Mouse (Mus musculus) embryonic facial prominence, embryonic 11.5 days (tissue): Measurements from ENCODE around the gene Gm20388. TPM values are rescaled to one million over a fixed set of nuclear protein-coding genes. Genes with fewer than 3 reads are reported as not detected.
A peak's percentile ranks its signal among the peaks of the same experiment; 100 is the strongest.

Source experiments
- ATAC-seq: fragments of 200-750 bp; cut with Nextera tagmentation; replicated peaks from 2 replicates; pipeline ENCODE4 v1.8.0; 2017; ENCODE audit warnings: low read depth; ENCODE audit not compliant: insufficient number of reproducible peaks, low FRiP score, low TSS enrichment
- DNase-seq: peaks from one replicate; pipeline ENCODE4 v3.0.0-alpha.2; 2015; ENCODE audit warnings: low spot score
- H3K27ac ChIP-seq: fragments of 300-500 bp; sonication (generic); replicated peaks from 2 replicates; pipeline ENCODE4 v1.5.1; 2014; ENCODE audit warnings: mild to moderate bottlenecking, low read depth, low read length, control low read depth
- H3K27me3 ChIP-seq: fragments of 300-500 bp; sonication (generic); 2 replicates; pipeline ENCODE4 v1.6.1; 2014; ENCODE audit warnings: mild to moderate bottlenecking, low read length, moderate library complexity, mixed read lengths; ENCODE audit not compliant: control insufficient read depth, insufficient read depth
- H3K36me3 ChIP-seq: fragments of 300-500 bp; sonication (generic); replicated peaks from 2 replicates; pipeline ENCODE4 v1.6.1; 2014; ENCODE audit warnings: low read depth, mild to moderate bottlenecking, low read length, moderate library complexity, mixed read lengths; ENCODE audit not compliant: control insufficient read depth, insufficient read depth
- H3K4me1 ChIP-seq: fragments of 300-500 bp; sonication (generic); 2 replicates; pipeline ENCODE4 v1.6.1; 2014; ENCODE audit warnings: low read length, mixed read lengths; ENCODE audit not compliant: control insufficient read depth, insufficient read depth
- H3K4me2 ChIP-seq: fragments of 300-500 bp; sonication (generic); 2 replicates; pipeline ENCODE4 v1.6.1; 2014; ENCODE audit warnings: low read depth, mild to moderate bottlenecking, control low read depth, low read length, moderate library complexity
- H3K4me3 ChIP-seq: fragments of 300-500 bp; sonication (generic); 2 replicates; pipeline ENCODE4 v1.5.1; 2014; ENCODE audit warnings: low read depth, low read length, control low read depth
- H3K9ac ChIP-seq: fragments of 300-500 bp; sonication (generic); replicated peaks from 2 replicates; pipeline ENCODE4 v1.6.1; 2014; ENCODE audit warnings: mild to moderate bottlenecking, control low read depth, low read length
- H3K9me3 ChIP-seq: fragments of 300-500 bp; sonication (generic); replicated peaks from 2 replicates; pipeline ENCODE4 v1.6.1; 2016; ENCODE audit warnings: mild to moderate bottlenecking, low read length, inconsistent platforms, mixed read lengths; ENCODE audit not compliant: control insufficient read depth
- WGBS: fragments of 180-500 bp; shearing (Covaris S2); extraction: QIAGEN DNeasy Blood & Tissue Kit; methylation state at CpG from one replicate; pipeline ENCODE4 v1.1.7; 2014; 5-methylcytosine and 5-hydroxymethylcytosine counted together
- polyA plus RNA-seq: library from polyadenylated mRNA; unstranded; fragments of >200 nt; fragmentation: Nextera tagmentation; extraction: Ambion mirVana; gene quantifications from 2 replicates; pipeline ENCODE4 v1.2.1, GENCODE M21; 2014

Gene Gm20388
- polyA plus RNA-seq, 1 experiment from 2014 or later, result 3.1 TPM

GRCm38 (mm10) chr8:120100388-120101067, 189.9 kb downstream of the Gm20388 start:
- Histone ChIP-seq H3K4me3 (peak overlapping the region; percentile 97), H3K4me1 (no peaks in the 10 kb centered on the region), H3K36me3 (no peaks in the 10 kb centered on the region), H3K4me2 (peak overlapping the region; percentile 88), H3K9me3 (no peaks in the 10 kb centered on the region), H3K27ac (no peak overlapping the region; the same call in 1 of the 2 replicates), H3K27me3 (no peaks in the 10 kb centered on the region), H3K9ac (peak overlapping the region; percentile 85)
- ATAC-seq (peak; percentile 25; the same call in 1 of the 2 replicates), DNase-seq (no peak)
- WGBS, result 6% methylated on average over 25 of the region's 25 CpGs

DNA sequence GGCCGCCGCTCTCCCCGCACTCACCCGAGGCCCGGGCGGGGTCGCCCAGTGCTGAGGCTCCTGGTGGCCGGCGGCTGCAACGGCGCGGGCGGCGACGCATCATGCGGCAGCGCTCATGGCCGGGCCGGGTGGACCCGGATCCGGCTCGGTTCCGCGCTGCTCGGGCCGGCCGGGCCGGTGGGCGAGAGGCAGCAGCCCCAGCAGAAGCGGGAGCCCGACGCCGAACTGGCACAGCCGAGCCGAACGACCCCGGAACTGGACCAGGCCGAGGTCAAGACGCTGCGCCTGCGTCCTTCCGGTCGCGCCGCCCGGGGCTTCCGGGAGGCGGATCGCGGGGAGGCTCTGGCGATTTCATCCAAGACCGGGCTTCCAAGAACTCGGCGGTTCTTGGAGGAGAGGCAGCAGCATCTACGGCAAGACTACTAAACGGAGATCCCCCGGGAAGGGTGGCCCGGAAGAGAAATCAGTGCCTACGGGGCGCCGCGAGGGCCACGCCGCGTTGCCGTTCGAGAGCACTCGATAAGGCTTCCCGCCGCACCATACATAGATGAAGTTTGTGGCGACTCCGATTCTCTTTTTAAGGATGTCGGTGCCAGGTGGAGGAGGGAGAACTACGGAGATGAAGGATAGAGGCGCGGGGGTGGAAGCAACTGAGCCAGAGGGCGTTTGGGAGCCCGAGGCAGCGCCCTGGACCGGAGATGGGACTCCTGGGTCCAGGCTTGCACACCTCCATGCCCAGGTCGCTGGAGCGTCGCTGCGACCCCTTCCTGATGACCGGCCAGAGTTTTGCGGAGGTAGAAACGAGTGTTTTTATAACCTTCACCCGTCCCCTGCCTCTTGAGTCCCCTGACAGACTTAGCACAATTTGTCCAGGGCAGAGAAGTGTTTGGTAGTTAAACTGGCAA, 190.7 kb downstream of the Gm20388 start, which contains the start of gene Zdhhc7:
Gene Zdhhc7, minus strand, starts transcription at position 415 of the 905 bp plus-strand sequence.
- no peaks in the 10 kb centered on the region for H3K27me3 ChIP-seq
- no peaks in the 10 kb centered on the region for H3K9me3 ChIP-seq
- H3K4me3 ChIP-seq, result peak within 1 kb of the TSS; percentile 97
- peak within 1 kb of the TSS; percentile 85 for H3K9ac ChIP-seq
- peak within 1 kb of the TSS; percentile 63 for H3K27ac ChIP-seq
- H3K36me3 ChIP-seq, result no peaks in the 10 kb centered on the region
- WGBS, result under 1% methylated on average over 80 of the region's 88 CpGs
- H3K4me2 ChIP-seq, result peak within 1 kb of the TSS; percentile 88
- H3K4me1 ChIP-seq, result no peaks in the 10 kb centered on the region
- ATAC-seq (peak; percentile 71; the same call in 1 of the 2 replicates), DNase-seq (peak; percentile 83)

- no peak overlapping the region for H3K4me2 ChIP-seq
- H3K36me3 ChIP-seq, result no peaks in the 10 kb centered on the region
- H3K4me1 ChIP-seq, result no peaks in the 10 kb centered on the region
- WGBS, result 90% methylated on average over 9 of the region's 9 CpGs
- H3K27ac ChIP-seq, result no peak overlapping the region
- no peak for ATAC-seq
- no peak overlapping the region for H3K4me3 ChIP-seq
- no peaks in the 10 kb centered on the region for H3K9me3 ChIP-seq
- H3K9ac ChIP-seq, result no peak overlapping the region
- H3K27me3 ChIP-seq, result no peaks in the 10 kb centered on the region
- DNase-seq, result no peak
Observed at GRCm38 (mm10) chr8:120103916-120104315, 193.3 kb downstream of the Gm20388 start.

- Histone ChIP-seq H3K4me2 (no peak overlapping the region), H3K9me3 (no peaks in the 10 kb centered on the region), H3K27me3 (no peaks in the 10 kb centered on the region), H3K36me3 (no peaks in the 10 kb centered on the region), H3K4me3 (no peak overlapping the region), H3K4me1 (no peaks in the 10 kb centered on the region), H3K27ac (no peak overlapping the region), H3K9ac (no peak overlapping the region)
- ATAC-seq (no peak), DNase-seq (no peak)
- 61% methylated on average over 9 of the region's 9 CpGs for WGBS
Observed at GRCm38 (mm10) chr8:120104721-120105272, 194.2 kb downstream of the Gm20388 start.

GRCm38 (mm10) chr8:120109149-120109548, 198.5 kb downstream of the Gm20388 start:
- Histone ChIP-seq H3K4me1 (no peaks in the 10 kb centered on the region; the same call in 1 of the 2 replicates), H3K4me3 (no peak overlapping the region), H3K27me3 (no peaks in the 10 kb centered on the region), H3K9ac (no peak overlapping the region), H3K4me2 (no peak overlapping the region), H3K27ac (no peak overlapping the region), H3K36me3 (no peaks in the 10 kb centered on the region), H3K9me3 (no peaks in the 10 kb centered on the region)
- ATAC-seq (no peak), DNase-seq (no peak)
- WGBS, result 74% methylated on average over 3 of the region's 3 CpGs

DNA sequence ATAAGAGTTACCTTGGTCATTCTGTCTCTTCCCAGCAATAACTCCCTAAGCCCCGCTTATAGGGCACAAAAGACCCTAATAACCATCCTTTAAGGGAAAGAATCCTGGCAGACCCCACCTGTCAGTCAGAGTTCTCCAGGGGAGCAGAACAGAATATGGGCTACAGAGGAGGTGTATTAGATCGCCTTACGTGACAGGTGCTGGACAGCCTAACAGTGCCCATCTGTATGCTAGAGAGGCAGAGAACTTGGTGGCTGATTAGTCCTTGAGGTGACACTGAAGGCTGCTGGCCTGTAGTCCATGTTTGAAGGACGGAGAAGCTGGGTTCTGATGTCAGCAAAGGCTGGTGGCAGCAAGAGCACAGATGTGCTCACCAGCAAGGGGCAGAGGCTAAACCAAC, 200.3 kb downstream of the Gm20388 start:
- H3K4me3 ChIP-seq, result no peak overlapping the region
- H3K27me3 ChIP-seq, result peaks cover 14% of the 10 kb centered on the region
- DNase-seq, result no peak
- no peaks in the 10 kb centered on the region; the same call in 1 of the 2 replicates for H3K4me1 ChIP-seq
- no peak overlapping the region for H3K4me2 ChIP-seq
- H3K9me3 ChIP-seq, result no peaks in the 10 kb centered on the region
- H3K36me3 ChIP-seq, result no peaks in the 10 kb centered on the region
- H3K9ac ChIP-seq, result no peak overlapping the region
- no peak for ATAC-seq
- no peak overlapping the region for H3K27ac ChIP-seq
- WGBS, result 87% methylated on average over 4 of the region's 4 CpGs

DNA sequence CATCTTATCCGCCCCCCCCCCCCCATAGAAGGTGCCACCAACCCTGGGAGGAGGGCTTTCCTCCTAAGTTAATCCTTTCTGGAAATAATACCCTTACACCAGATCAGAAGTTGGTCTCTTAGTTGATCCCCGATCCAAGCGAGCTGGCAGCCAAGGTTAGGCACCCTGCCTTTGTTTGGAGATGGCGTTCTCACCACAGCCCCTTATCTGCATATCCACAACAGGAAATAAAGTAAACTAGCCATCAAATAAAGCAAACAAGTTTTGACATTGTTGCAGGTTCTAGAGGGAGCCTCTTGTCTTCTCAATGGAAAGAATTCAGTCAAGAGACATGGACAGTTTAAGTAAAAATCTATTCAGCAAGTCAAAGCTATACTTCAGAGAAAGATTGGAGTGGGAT, 200.7 kb downstream of the Gm20388 start:
- WGBS, result 63% methylated on average over 4 of the region's 4 CpGs
- no peak overlapping the region for H3K4me2 ChIP-seq
- H3K36me3 ChIP-seq, result no peaks in the 10 kb centered on the region
- H3K4me1 ChIP-seq, result no peaks in the 10 kb centered on the region; the same call in 1 of the 2 replicates
- no peak overlapping the region for H3K27ac ChIP-seq
- DNase-seq, result no peak
- H3K27me3 ChIP-seq, result peaks cover 15% of the 10 kb centered on the region
- ATAC-seq, result no peak
- no peak overlapping the region for H3K9ac ChIP-seq
- H3K9me3 ChIP-seq, result no peaks in the 10 kb centered on the region
- no peak overlapping the region for H3K4me3 ChIP-seq
